In genomic region chr6:47835984-47836521, GRCm38 (mm10) we compare ENCODE assay signal across 8 mouse cellular contexts. TPM values are rescaled to one million over a fixed set of nuclear protein-coding genes. Genes with fewer than 3 reads are reported as not detected.
DNase-seq lines count a peak whose midpoint lies in the region; ATAC-seq and TF ChIP-seq lines count a peak whose summit lies in the region.

No protein-coding gene starts in this region.

- under 1% methylated on average over 46 of the region's 49 CpGs for WGBS in forebrain, embryonic 12.5 days
- WGBS in lung, embryonic 16.5 days, result under 1% methylated on average over 48 of the region's 49 CpGs
- under 1% methylated on average over 49 of the region's 49 CpGs for WGBS in olfactory bulb, adult 2 months

- 0 out of 2 replicates have a peak, but pooled peaks cover 6% of the 10 kb centered on the region for H3K36me3 ChIP-seq in forebrain, embryonic 12.5 days (replicated peaks)
- H3K36me3 ChIP-seq in lung, embryonic 16.5 days (ENCODE audit: control insufficient read depth, insufficient read depth, low read length), result peaks cover 4% of the 10 kb centered on the region

- peak overlapping the region; percentile 98 for H3K27ac ChIP-seq in forebrain, embryonic 12.5 days
- peak overlapping the region; percentile 95 for H3K27ac ChIP-seq in layer of hippocampus, adult 2 months
- peak overlapping the region; percentile 96 for H3K27ac ChIP-seq in lung, embryonic 16.5 days (ENCODE audit: low read length)
- peak overlapping the region; percentile 93 for H3K27ac ChIP-seq in olfactory bulb, adult 2 months (ENCODE audit: insufficient read depth, low read depth, low read length)

- peak overlapping the region; percentile 93 for H3K9ac ChIP-seq in forebrain, embryonic 12.5 days
- peak overlapping the region; percentile 97 for H3K9ac ChIP-seq in lung, embryonic 16.5 days (ENCODE audit: low read length)

- H3K27me3 ChIP-seq in forebrain, embryonic 12.5 days, result no peaks in the 10 kb centered on the region
- no peaks in the 10 kb centered on the region for H3K27me3 ChIP-seq in lung, embryonic 16.5 days (ENCODE audit: control insufficient read depth, insufficient read depth, low read depth, low read length)

- peak; percentile 40 for DNase-seq in ES-CJ7 (ENCODE audit: low read depth, low spot score)
- peak; percentile 19 to 44 for DNase-seq in layer of hippocampus, adult 2 months (ENCODE audit: low spot score in 2 of 2)
- DNase-seq in testis, postnatal 14 days (ENCODE audit: low spot score), result peak; percentile 61

- H3K4me3 ChIP-seq in forebrain, embryonic 12.5 days (replicated peaks), result peak overlapping the region; percentile 96
- H3K4me3 ChIP-seq in layer of hippocampus, adult 2 months, result peak overlapping the region; percentile 71
- H3K4me3 ChIP-seq in lung, embryonic 16.5 days (ENCODE audit: low read length), result peak overlapping the region; percentile 96
- peak overlapping the region; percentile 98 for H3K4me3 ChIP-seq in olfactory bulb, adult 2 months (ENCODE audit: insufficient read depth, low read depth, low read length)

- H3K9me3 ChIP-seq in forebrain, embryonic 12.5 days, result no peaks in the 10 kb centered on the region
- no peaks in the 10 kb centered on the region for H3K9me3 ChIP-seq in lung, embryonic 16.5 days (ENCODE audit: control insufficient read depth, low read length)

- no peak for TF ChIP-seq POLR2A in olfactory bulb, adult 2 months (IDR thresholded peaks at IDR 0.05; ENCODE audit: insufficient read depth, low read depth, low read length)

- TF ChIP-seq CTCF in layer of hippocampus, adult 2 months (conservative IDR thresholded peaks at IDR 0.05), result no peak
- no peak for TF ChIP-seq CTCF in olfactory bulb, adult 2 months (IDR thresholded peaks at IDR 0.05; ENCODE audit: insufficient read depth, low read depth, low read length)

- peak overlapping the region; percentile 64 for H3K4me2 ChIP-seq in forebrain, embryonic 12.5 days
- H3K4me2 ChIP-seq in lung, embryonic 16.5 days (ENCODE audit: low read depth, low read length), result peak overlapping the region; percentile 62

- peaks cover 10% of the 10 kb centered on the region for H3K4me1 ChIP-seq in forebrain, embryonic 12.5 days
- H3K4me1 ChIP-seq in lung, embryonic 16.5 days (replicated peaks; ENCODE audit: control insufficient read depth, insufficient read depth, low read length), result peaks cover 8% of the 10 kb centered on the region
- H3K4me1 ChIP-seq in olfactory bulb, adult 2 months (ENCODE audit: control insufficient read depth, insufficient read depth, low read length), result peaks cover 2% of the 10 kb centered on the region; the same call in 1 of the 2 replicates

- ATAC-seq in cerebellum, adult (ENCODE audit: insufficient number of reproducible peaks, low FRiP score, low TSS enrichment), result peak; percentile 59
- peak; percentile 85 for ATAC-seq in forebrain, embryonic 12.5 days (ENCODE audit: low FRiP score)
- ATAC-seq in hematopoietic stem cell, adult 5-6 weeks (replicated peaks in 1 of 2; ENCODE audit: insufficient read depth in 1 of 2, low FRiP score in 2 of 2, low TSS enrichment in 1 of 2, low read depth in 1 of 2, poor library complexity in 2 of 2, severe bottlenecking in 2 of 2), result peak; percentile 36 to 53; a peak in 2 of 4 replicates
- peak; percentile 76 for ATAC-seq in lung, embryonic 16.5 days (ENCODE audit: low read depth)

RNA-seq across cellular contexts. Expression of gene Zfp398, which starts 0.6 kb away (rescaled TPM):
- 12.3 and 12.5 TPM in 2 replicates for polyA plus RNA-seq in forebrain, embryonic 12.5 days (2016; fragmentation: Nextera tagmentation; extraction: Ambion mirVana)
- 21.6 and 24.5 TPM in 2 replicates for total RNA-seq in hematopoietic stem cell, adult 5-6 weeks (2017)
- total RNA-seq in layer of hippocampus, adult 2 months (2021), result 10 to 100 TPM; 21.9 to 22.5 TPM
- polyA plus RNA-seq in lung, embryonic 16.5 days (2015; fragmentation: Nextera tagmentation; extraction: Ambion mirVana), result 8.6 and 8.9 TPM in 2 replicates
- not detected in 2 replicates for polyA plus RNA-seq in olfactory bulb, adult 2 months (2012; ENCODE audit: insufficient read depth, insufficient read length, low replicate concordance, missing spikeins)

RNA-seq across cellular contexts. Expression of gene Zfp786, which starts 5.4 kb away (rescaled TPM):
- 12.1 and 12.4 TPM in 2 replicates for polyA plus RNA-seq in forebrain, embryonic 12.5 days (2016; fragmentation: Nextera tagmentation; extraction: Ambion mirVana)
- 1.1 TPM in 2 replicates for total RNA-seq in hematopoietic stem cell, adult 5-6 weeks (2017)
- 1 to 10 TPM; 5.5 to 6.5 TPM for total RNA-seq in layer of hippocampus, adult 2 months (2021)
- polyA plus RNA-seq in lung, embryonic 16.5 days (2015; fragmentation: Nextera tagmentation; extraction: Ambion mirVana), result 3.1 and 4.7 TPM in 2 replicates
- polyA plus RNA-seq in olfactory bulb, adult 2 months (2012; ENCODE audit: insufficient read depth, insufficient read length, low replicate concordance, missing spikeins), result not detected in 2 replicates

RNA-seq across cellular contexts. Expression of gene Pdia4, which starts 22.8 kb away (rescaled TPM):
- 156 and 191 TPM in 2 replicates for polyA plus RNA-seq in forebrain, embryonic 12.5 days (2016; fragmentation: Nextera tagmentation; extraction: Ambion mirVana)
- 185 and 205 TPM in 2 replicates for total RNA-seq in hematopoietic stem cell, adult 5-6 weeks (2017)
- 10 to 100 TPM; 58.2 to 62.5 TPM for total RNA-seq in layer of hippocampus, adult 2 months (2021)
- 334 and 362 TPM in 2 replicates for polyA plus RNA-seq in lung, embryonic 16.5 days (2015; fragmentation: Nextera tagmentation; extraction: Ambion mirVana)
- polyA plus RNA-seq in olfactory bulb, adult 2 months (2012; ENCODE audit: insufficient read depth, insufficient read length, low replicate concordance, missing spikeins), result not detected in 2 replicates

RNA-seq across cellular contexts. Expression of gene Zfp282, which starts 41.0 kb away (rescaled TPM):
- polyA plus RNA-seq in forebrain, embryonic 12.5 days (2016; fragmentation: Nextera tagmentation; extraction: Ambion mirVana), result 23.5 and 24.0 TPM in 2 replicates
- 14.5 and 16.9 TPM in 2 replicates for total RNA-seq in hematopoietic stem cell, adult 5-6 weeks (2017)
- total RNA-seq in layer of hippocampus, adult 2 months (2021), result 10 to 100 TPM; 13.3 to 13.5 TPM
- 14.3 and 14.9 TPM in 2 replicates for polyA plus RNA-seq in lung, embryonic 16.5 days (2015; fragmentation: Nextera tagmentation; extraction: Ambion mirVana)
- polyA plus RNA-seq in olfactory bulb, adult 2 months (2012; ENCODE audit: insufficient read depth, insufficient read length, low replicate concordance, missing spikeins), result not detected in 2 replicates

Comparison
In these comparisons a context has a peak if more than half of its experiments do, and no peak if none do; other contexts are left out.
1. Peak in every context shown above with its lines: DNase-seq, ATAC-seq, H3K4me3 ChIP-seq and H3K27ac ChIP-seq.